Mouse (Mus musculus): ENCODE data around the gene Trio.

- no peak for TF ChIP-seq CTCF (IDR thresholded peaks at IDR 0.05; ENCODE audit: extremely low read depth, insufficient read depth, insufficient read length, insufficient replicate concordance)
- TF ChIP-seq POLR2A (IDR thresholded peaks at IDR 0.05; ENCODE audit: low read depth, low read length): no peak
Measured at GRCm38 (mm10) chr15:27831646-27832045, 194.0 kb downstream of the Trio start.
